Mouse (Mus musculus) brain, adult 2 months (tissue): ENCODE measurements at regions not wholly inside any gene's neighbourhood (a gene's known extent, or its start where the extent isn't known, plus 50 kb on each side); places are given as distances from the start of the nearest gene placed in this dataset.

Experiments
- DNase-seq: peaks from one replicate; pipeline ENCODE4 v3.0.0; 2011; ENCODE audit warnings: low read depth, low spot score

DNA sequence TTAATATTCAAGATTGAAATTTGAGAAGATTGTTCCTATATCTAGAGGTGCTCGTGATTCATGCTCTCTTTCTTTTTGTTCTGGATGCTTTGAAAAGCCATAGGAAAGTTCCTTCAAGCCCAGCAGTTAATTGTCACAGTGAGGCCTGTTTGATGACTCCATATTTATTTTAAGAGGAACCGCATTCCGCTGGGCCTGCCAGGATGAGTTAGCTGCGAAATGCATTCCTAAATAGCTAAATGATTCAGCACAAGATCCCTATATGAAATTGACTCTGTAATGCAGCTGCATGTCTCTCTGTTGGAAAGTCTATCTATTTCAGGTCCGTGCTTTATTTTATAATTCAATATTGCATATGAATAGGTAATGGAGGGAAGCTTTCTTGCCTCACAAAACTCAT, 511.9 kb upstream of the Adgra3 start:
- DNase-seq, result peak; percentile 68

DNA sequence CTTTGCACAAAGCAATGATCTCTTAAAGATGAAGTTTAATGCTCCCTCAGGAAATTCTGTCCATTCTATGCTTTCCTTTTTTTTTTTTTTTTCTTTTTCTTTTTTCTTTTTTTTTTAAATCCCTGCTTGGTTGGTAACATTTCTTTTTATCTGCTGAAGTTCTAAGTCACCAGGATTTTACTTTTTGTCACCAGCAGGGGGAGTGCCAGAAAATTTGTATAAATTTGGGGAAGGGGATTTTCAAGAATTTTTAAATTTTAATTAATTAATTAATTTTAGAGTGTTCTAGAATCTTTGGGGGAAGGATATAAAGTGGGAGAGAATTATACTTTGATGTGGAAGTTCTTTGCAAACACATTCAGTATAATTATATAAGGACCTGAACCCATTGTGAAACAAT, 492.3 kb upstream of the Adgra3 start:
- no peak for DNase-seq

DNA sequence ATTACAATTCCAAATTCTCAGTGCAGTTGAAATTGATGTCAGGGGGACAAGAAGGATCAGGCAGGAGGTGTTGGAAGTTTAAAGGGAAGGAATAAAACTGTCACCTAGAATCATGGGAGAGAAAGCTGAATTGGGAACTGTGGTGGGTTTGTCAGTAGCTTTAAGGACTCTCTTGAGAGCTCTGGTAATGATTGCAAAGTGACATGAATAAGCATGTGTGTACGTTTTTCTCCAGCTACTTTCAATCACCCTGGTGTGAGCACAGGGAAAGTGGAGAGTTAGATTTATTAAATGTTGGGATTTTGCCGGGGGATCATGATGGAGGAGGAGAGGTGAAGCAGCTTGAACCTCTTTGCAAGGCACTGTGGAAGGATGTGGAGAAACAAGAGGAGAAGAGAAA, 453.7 kb upstream of the Adgra3 start:
- DNase-seq, result no peak

DNA sequence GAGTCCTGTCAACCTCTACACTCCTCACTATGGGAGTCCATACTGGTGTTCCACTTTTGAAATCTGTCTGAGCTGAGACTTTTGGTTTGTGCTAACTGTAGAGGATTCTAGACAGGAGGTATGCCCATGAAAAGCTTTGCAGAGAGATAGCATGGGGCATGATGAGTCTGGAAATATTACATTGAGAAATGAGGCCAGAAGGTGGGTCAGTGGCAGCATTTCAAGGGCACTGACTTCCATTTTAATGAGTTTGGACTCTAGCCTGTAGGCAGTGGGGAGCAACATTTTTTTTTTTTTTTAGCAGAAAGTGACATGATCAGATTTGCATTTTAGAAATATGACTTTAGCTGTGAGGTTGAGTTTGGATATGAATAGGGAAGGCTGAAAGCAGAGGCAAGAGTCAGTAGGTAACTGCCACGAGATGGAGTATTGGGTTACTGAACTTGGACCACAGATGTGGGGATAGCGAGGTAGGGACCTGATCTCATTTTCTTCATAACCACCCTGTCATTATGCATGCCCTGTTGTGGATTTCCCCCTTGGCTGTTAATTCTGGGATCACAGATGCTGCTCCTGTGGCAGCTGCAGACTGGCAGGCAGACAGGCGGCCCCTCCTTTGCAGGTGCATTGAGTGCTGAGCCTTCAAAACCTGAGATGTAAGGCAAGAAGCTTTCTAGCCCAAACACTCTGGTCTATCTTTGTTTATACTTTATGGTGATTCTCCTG, 451.1 kb upstream of the Adgra3 start:
- peak; percentile 14 for DNase-seq

DNA sequence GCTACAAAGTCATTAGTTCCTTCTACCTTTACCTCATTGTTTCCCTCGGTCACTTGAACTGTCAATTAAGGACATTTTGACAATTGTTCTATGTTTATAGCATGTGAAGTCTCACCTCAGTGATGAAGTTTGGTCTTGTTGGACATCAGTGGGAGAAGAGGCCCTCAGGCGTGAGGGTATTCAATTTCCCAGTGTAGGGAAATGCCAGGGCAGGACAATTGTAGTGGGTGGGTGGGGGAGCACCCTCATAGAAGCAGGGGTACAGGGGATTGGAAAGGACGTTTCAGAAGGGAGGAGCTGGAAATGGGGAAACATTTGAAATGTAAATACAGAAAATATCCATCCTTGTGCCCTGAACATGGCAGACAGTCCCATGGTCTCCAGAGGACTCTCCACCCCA, 431.4 kb upstream of the Adgra3 start:
- DNase-seq, result no peak

DNA sequence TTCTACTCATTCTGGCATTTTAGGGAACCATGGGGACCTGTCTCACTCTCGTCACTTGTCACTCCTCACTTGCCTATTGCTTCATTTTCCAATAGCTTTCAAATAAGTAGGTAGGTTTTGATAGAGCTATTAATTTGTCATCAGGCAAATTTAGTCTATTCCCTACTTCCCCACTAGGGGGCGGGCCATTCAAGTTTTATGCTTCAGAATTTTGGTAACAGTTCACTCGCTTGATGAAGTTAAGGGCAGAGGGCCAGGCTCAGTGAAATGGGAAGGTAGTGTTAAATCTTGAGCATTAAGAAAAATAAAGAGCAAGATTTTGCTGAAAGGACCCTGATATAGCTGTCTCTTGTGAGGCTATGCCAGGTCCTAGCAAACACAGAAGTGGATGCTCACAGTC, 418.2 kb upstream of the Adgra3 start:
- DNase-seq, result peak; percentile 51

DNA sequence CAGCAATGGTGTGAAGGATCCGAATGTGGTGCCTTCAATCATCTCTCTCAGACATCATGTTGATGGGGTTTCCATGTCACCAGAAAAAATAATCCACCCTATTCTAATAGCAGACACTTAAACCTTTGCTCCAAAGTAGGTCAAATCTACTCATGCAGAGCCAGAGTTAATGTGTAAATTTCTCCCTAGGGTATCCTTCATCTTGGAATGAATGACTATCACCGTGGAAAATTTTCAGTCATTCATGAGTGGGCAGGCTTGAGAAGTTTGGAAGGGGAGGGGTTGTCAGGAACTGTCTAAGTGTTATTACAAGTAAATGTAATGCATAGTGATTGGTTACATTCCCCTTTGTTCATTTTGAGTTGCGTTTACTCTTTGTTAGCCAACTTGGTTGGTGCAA, 402.7 kb upstream of the Adgra3 start:
- DNase-seq, result no peak

DNA sequence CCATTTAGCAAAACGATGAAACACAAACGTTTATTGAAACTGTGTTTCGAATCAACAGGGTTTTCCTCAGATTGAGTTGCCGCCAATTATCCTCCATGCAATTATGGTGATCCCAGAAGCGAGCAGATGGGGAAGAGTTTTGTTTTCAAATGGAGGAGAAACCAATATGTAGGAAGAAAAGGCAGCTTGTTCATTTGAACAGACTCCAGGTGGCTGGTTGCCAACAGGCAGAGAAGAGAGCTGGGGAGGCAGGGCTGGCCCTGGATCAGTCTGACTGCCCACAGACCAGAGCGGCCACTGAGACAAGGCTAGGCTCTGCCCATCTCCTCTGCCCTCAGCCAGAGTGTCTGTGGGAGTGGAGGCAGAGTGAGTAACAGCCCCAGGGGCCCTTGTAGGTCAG, 398.8 kb upstream of the Adgra3 start:
- DNase-seq, result peak; percentile 86

DNA sequence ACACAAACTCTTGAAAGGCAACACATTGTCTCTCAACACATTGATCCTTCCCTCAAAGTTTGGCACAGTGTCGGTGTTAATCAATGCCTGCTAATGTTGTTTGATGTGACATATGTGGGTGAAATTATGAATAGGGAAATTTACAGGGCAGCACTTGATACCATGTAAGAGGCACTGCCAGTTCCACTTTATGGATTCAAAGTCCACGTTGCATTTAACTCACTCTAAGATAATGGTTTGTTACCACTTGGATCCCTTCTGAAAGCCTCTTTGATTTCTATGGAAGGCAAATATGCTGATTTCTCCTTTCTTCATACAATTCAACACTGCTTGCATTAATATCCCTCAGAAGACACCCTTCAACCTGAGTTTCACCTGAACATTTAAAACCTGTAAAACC, 395.6 kb upstream of the Adgra3 start:
- no peak for DNase-seq

DNA sequence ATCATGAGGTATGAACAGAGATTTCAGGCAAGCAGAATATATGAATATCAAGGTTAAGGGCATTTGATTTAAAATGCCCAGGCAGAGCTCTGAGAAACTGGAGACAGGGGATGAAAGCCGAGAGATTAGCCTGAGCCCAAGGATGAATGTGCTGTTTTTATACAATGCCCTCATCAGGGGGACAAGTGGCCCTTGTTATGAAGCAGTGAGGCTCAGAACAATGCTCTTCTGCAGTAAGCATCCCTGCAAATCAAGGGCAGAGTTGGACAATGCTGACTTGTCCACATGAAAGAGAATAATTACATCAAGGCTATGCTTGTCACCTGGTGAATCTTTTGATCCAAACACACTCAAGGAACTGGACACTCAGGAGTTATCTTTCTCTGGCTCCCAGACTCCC, 348.1 kb upstream of the Adgra3 start:
- peak; percentile 46 for DNase-seq

DNA sequence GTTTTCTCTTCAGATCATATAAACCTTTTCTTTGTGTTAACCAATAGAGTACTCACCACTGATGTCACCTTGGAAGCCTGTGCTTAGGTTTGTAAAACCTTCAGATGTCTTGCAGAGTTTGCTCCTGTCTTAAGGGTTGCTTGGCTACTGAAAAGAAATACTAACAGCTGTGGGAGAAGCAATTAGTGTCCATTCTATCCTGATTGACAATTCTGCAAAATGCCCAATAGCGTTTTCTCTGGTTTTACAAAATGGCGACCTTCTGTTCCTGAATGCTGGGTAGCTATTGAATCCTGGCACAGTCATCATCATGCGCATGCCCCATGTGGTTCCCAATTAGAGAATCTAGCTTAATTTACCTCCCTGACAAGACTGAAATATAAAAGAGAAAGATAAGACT, 347.7 kb upstream of the Adgra3 start:
- DNase-seq, result peak; percentile 11
